Mouse (Mus musculus) induced T-regulatory cell, adult 2 months (primary cell): ENCODE data around the gene Il18r1.

Experiments used
- DNase-seq: peaks from one replicate; pipeline ENCODE4 v3.0.0-alpha.2; 2012; ENCODE audit warnings: low read depth

Gene Il18r1

DNA sequence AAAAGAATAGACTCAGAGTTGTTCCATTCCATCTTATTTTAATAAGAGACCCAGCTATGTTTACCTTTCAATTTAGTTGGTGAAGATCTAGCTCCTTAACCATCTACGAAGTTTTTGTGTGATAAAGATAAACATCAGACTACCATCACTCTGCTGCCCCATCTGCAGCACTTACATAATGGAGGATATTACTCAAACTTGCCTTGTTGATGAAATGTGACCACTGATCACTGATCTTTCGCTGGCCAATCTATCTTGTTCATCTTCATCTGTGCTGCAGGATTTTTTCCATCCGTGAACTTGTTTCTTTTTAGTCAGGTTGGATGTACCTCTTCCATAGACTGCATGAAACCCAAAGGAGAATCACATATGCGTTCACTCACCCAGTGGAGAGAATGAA is 29.2 kb downstream of the Il18r1 start:
- DNase-seq: no peak

DNA sequence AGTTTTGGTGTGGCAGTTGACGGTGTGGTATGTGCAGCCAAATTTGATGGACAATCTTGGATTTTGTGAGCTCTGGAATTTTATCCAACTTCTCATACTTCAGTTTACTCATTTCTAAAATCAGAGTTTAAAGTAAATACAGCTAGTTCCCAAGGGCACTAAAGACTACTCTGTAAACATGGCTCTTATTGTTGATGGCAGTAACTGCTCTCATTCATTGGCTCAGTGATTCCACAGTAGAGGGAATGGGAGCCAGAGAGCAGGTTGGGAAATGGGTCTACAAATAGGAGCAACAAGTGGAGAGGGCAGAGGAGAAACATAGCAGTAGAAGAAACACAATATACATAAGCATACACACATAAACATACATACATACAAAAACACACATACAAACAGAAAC is 34.4 kb downstream of the Il18r1 start:
- DNase-seq: no peak

DNA sequence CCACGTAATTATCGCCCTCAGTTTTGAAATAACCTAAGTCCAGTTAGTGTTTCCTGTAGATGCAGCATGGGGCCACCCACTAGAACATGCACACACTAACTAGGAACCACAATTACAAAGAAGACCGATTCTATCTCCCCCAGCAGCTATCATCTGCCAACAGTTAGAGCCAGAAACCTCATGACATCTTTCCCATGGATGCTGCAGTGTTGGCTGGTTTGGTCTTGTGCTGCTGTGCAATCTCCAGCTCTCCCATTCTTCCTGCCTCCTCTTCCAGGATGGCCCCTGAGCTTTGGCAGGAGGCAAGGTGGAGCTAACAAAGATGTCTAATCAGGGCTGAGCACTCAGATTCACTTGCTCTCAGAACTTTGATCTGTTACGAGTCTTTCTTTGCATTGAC is 35.8 kb downstream of the Il18r1 start:
- DNase-seq: no peak

DNA sequence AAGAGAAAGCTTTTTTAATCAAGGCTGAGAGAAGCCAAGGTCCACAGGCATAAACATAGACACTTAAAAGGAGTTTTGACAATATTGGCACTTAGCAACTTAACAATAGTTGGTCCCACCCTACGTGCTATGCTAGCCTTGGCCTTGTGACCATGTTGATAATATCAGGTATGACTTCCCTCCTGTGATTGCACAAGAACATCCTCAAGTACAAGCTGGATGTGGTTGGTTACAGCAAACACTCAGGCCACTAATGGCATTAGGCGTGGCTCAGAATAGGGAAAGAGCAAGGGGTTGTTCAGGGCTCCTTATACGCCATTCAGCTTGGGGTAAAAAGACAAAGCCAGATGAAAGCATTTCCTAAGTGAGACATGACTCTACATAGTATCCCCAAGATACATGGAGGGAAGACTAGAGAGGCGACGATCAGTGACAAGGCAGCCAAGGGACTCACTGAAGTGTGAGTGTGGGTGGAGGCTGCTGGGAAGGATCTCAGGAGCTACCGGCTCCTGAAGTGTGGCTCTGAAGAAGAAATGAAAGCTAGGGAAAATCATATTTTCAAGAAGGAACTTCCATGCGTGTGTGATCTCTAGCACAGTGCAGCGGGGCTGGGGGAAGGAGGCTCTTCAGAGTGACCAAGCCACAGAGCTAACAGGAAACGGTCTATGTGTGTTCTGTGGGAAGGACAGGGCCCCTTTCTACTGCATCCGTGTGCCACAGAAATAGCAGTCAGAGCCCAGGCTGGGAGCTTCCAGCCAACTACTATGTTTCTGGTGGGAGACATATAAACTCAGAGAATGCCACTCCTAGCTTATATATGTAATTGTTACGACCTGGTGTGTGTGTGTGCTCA is 36.4 kb downstream of the Il18r1 start:
- DNase-seq: peak; percentile 27

DNA sequence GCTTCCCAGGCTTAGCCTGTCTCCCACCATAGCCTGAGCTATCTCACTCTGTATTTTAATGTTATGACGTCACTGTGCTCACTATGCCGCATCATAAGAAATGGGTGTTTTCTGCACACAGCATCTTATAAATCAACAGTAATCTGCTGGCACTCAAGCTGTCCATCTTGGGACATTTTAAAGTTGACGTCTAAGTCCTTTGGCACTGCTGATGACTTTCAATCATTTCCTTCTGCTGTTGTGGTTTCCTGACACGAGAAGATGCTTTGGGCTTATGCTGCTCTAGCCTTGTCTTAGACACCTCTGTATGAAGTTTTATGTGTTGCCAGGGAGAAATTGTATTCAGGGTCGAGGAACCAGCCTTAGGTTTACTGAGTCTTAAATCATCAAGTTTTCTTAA is 39.2 kb downstream of the Il18r1 start:
- peak; percentile 14 for DNase-seq

DNA sequence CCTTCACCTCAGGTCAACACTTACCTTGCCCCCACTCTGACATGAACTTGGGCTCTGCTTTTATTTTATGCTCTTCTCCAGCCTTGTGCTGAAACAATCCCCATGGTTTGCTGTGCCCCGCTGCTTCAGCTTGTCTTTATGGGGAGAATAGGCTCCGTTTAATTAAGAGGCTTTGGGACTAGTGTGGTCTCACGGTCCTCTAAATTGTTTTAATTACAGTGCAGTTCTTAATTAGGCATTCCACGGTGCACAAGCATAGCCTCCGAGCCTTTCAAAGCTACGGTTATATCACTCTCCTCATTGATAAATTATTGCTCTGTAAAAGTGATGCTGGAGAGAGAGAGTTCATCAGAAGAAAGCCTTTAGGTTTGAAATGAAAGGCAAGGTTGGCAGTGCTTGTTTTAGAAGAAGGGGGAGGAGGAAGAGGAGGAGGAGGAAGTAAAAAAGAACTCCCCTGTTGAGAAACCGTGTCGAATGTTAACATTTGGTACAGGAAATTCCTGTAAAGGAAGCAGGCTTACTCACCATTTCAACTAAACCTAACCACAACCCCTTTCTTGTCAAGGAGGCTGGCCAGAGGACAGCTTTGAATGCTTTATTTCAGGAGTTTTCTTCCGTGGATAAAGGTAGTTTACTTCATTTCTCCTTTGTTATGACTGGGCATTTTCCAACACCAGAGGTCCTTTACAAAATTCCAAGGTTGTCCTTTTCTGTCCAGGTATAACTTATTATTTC is 49.7 kb downstream of the Il18r1 start, which contains the start of gene Il18rap:
Gene Il18rap, plus strand, starts transcription at position 512 of the 735 bp plus-strand sequence.
- peak; percentile 76 for DNase-seq

DNA sequence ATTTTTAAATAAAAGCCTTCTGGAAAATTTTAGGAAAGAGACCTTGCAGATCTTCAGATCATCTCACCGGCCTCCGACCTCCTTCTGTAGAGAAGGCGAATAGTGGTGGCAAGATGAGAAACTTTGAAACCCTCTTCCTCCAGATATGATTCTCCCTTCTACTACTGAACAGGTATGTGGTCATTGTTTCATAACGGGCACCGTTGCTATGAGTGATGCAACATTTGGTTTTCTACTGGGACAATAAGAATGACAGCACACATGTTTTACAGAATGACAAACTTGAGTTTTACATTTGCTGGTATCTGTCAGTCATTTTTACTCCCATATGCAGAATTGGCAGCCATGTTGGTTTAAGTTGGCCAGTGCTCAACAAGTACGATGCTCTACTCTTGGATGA is 51.0 kb downstream of the Il18r1 start:
- peak; percentile 65 for DNase-seq

DNA sequence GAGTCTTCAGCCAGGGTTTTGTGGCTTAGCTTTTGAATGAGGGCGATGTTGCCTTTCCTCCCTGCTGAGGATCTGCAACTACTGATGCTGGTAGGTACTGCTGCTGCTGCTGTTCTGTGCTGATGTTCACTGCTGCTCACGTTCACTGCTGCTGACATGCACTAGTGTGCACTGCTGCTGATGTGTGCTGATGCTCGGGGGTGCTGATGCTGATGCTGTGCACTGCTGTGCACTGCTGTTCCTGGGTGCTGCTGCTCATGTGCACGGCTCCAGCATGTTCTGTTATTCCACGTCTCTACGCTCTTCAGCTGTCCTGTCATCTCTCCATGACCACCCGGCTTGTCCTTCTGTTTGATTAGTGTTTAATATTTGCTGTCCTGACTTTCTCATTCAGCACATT is 57.6 kb downstream of the Il18r1 start:
- DNase-seq: no peak

DNA sequence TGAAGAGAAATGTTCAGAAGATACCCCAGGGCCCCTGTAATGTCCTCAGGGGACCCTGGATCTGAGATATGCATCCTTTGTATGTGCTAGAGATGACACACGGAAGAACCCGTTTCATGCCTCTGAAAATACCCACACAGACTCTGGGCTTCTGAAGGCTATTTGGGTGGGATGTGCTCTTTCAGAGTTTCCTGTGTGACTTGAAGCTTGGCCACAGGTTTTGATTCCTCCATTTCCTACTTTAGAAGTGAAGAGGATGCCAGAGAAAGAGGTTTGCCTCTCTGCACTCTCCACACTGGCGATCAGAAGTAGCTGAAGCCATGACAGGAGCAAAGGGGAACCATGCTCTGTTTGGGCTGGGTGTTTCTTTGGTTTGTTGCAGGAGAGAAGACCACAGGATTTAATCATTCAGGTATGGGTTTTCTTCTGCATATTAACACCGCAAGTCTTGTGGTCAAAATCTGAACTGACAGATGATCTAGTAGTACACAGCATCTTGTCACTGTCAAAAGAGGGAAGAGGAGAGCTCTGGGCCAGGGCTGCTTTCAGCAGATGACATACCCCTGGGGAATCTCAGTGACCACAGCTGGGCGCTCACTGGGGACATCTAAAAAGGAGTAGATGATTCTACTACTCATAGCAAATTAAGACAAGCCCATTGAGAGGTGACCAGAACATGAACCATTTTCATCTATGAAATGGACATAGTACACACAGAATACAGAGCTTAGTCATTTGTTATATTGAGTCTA is 58.8 kb downstream of the Il18r1 start:
- DNase-seq: no peak

DNA sequence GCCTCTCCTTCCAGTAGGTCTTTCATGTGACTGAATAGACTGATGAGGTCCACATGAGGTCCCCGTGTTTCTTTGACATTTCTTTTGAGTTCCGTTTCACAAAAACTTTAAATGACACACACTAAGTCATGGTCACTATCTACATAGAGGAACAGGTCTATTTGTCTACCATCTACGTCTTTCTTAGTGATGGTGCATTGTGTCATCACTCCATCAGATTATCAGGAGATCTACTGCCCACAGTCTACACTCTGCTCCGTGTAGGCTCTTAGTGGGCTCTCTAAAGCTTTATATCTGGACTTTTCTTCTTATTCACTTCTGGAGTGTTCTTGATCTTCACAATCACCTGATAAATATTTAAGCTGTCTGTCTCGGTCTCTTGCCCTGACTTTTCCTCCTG is 63.9 kb downstream of the Il18r1 start:
- peak; percentile 17 for DNase-seq

DNA sequence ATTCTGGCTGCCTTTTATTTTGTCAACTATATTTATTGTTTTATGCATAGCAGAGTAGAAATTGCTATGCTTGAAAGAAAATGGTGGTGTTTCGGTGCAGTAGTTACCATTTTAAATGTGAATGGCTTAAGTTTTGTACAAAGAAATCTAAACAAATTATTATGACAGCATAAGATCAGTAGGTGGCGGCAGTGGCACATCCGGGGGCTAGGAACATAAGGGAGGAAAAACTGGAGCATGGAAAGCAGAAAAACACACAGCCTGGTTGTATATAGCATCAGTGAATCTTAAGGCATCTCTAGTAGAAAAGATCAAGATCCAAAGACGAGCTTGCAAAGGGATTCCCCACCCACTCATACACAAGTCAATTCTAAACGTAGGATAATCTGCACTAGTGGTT is 72.2 kb downstream of the Il18r1 start:
- no peak for DNase-seq

DNA sequence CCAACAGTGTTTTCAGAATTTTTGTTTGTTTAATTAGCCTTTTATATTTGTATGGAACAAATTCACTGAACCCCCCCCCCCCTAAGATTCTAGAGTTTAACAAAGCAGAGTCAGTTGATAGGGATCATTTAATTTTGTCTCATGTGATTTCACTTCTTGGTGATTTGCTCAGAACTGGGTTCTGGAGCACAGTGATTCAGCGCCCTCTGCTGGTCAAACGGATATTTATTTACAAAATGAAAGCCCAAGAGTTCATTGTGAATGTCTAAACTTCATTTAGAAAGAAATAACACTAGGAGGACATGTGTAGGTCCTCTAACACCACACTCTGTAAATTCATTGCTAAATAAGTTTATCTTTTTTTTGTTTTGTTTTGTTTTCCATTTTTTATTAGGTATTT is 79.3 kb downstream of the Il18r1 start:
- DNase-seq: peak; percentile 90

DNA sequence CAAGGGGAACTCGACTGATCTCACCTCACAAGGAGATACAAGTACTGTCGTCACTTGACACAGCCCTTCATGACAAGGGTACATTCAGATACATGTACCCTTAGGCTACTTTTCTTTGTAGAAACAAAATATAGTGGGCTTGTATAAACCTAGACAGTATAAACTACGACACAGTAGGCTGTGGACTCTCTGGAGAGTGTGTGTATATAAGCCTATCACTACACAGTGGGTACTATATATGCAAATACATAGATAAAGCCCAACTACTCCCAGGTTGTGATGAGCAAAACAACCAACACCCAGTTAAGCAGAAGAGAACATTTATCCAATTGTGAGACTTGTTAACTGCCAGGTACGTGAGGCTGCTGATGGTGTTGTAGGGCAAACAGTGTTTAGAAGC is 81.3 kb downstream of the Il18r1 start:
- no peak for DNase-seq

DNA sequence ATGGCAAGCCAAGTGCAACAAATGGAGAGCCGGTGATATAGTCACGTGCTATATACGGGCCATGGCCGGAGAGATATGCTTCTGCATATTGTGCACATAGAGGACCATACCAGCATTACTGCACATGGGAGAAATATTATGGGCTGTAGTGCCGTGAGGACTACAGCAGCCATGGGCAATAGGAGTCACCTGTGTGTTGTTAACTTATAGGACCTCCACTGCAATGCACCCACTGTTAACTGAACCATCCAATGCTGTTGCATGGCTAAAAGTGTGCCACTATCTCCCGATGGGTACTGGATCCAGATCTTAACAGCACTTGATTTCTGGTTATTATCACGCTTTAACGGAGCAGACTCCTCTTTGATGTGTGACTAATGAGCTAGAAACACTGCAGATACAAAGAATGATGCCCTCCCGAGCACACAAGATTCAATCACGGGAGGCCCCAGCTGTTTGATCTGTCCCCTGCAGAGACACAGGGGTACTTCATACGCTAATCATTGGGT is 81.8 kb downstream of the Il18r1 start:
- no peak for DNase-seq

DNA sequence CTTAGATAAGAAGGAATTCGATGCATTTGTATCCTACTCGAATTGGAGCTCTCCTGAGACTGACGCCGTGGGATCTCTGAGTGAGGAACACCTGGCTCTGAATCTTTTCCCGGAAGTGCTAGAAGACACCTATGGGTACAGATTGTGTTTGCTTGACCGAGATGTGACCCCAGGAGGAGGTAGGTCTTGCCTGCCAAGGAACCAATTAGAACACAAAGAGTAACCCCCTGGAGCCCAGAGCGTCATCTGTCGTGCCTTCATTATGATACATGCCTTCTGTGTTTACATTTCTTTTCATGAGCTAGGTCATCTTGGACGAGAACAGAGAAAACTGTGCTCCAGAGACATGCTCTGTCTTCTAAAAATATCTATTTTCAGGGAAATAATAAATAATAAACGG is 82.4 kb downstream of the Il18r1 start:
- no peak for DNase-seq
